Mouse (Mus musculus): ENCODE data around the gene Fam50b. TPM values are rescaled to one million over a fixed set of nuclear protein-coding genes. Genes with fewer than 3 reads are reported as not detected.

Fam50b gene
- polyA plus RNA-seq, 1 experiment from 2014 or later, result not detected

DNA sequence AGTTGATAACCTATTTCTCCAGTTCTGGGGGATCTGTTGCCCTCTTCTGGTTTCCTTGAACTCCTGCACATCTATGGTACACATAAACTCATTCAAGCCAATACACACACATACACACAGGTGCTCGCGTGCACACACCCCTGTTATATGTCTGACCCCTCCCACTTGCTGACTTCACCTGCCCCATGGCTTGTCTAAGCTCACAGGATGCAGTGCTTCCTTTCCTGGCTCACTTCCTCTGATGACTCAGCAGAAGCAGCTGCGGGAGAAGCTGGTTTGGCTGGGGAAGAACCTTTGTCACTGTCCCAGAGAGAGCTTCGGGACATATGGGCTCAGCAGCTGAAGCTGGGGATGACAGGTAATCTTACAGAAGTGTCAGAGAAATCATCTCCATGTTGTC lies 23.2 kb upstream of the Fam50b start:
- H3K4me2 ChIP-seq, result no peak overlapping the region
- H3K4me3 ChIP-seq (replicated peaks), result no peak overlapping the region
- H3K27me3 ChIP-seq, result no peaks in the 10 kb centered on the region
- no peaks in the 10 kb centered on the region for H3K9me3 ChIP-seq (replicated peaks)
- 83% methylated on average over 4 of the region's 4 CpGs for WGBS
- H3K36me3 ChIP-seq, result no peaks in the 10 kb centered on the region
- no peak overlapping the region for H3K9ac ChIP-seq
- no peak overlapping the region for H3K27ac ChIP-seq
- ATAC-seq (replicated peaks; ENCODE audit: low FRiP score), result no peak
- peaks cover 5% of the 10 kb centered on the region; the same call in 1 of the 2 replicates for H3K4me1 ChIP-seq

DNA sequence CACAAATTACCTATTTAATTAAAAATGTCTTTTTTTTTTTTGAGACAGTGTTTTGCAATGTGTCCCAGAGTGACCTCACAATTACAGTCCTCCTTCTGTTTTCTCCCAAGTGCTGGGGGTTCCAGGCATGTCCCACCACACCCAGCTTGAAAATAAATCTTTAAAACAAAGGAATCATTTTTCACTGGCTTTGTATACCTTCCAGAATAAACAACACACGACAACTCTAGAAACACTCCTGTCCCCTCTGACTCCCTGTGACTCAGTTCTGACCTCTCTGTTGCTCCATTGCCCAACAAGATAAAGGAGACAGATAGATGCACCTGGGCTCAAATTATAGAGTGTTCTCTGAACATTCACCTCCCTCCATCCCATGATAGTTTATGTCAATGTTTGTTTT lies 21.8 kb upstream of the Fam50b start:
- 12% methylated on average over 1 of the region's 1 CpGs for WGBS
- Histone ChIP-seq H3K4me3 (replicated peaks) (no peak overlapping the region), H3K27me3 (no peaks in the 10 kb centered on the region), H3K4me2 (no peak overlapping the region), H3K9me3 (replicated peaks) (no peaks in the 10 kb centered on the region), H3K4me1 (peaks cover 5% of the 10 kb centered on the region; the same call in 1 of the 2 replicates), H3K36me3 (no peaks in the 10 kb centered on the region), H3K27ac (no peak overlapping the region), H3K9ac (no peak overlapping the region)
- no peak for ATAC-seq (replicated peaks; ENCODE audit: low FRiP score)

DNA sequence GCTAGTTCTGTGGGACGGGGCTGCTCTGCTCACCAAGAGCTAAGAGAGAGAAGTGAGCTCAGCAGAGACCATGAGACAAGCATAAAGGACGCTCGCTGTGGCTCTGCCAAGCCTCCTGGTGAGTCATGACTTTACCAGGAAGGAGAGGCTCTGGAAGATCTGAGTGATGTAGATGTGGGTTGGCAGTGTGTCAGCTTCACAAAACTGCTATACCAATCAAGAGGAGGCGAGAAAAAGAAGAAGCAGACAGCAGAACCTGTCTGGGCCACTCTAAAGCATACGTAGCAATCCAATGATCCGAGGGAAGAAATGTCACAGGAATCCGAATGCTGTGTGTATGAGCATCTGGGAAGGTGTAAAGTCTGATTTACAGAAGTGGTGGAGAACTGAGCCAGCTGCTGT lies 19.2 kb upstream of the Fam50b start:
- Histone ChIP-seq H3K27me3 (no peaks in the 10 kb centered on the region), H3K9ac (no peak overlapping the region), H3K9me3 (replicated peaks) (no peaks in the 10 kb centered on the region), H3K4me2 (no peak overlapping the region), H3K36me3 (no peaks in the 10 kb centered on the region), H3K4me1 (no peaks in the 10 kb centered on the region), H3K4me3 (replicated peaks) (no peak overlapping the region), H3K27ac (no peak overlapping the region)
- WGBS, result 67% methylated on average over 7 of the region's 7 CpGs
- ATAC-seq (replicated peaks; ENCODE audit: low FRiP score), result no peak

DNA sequence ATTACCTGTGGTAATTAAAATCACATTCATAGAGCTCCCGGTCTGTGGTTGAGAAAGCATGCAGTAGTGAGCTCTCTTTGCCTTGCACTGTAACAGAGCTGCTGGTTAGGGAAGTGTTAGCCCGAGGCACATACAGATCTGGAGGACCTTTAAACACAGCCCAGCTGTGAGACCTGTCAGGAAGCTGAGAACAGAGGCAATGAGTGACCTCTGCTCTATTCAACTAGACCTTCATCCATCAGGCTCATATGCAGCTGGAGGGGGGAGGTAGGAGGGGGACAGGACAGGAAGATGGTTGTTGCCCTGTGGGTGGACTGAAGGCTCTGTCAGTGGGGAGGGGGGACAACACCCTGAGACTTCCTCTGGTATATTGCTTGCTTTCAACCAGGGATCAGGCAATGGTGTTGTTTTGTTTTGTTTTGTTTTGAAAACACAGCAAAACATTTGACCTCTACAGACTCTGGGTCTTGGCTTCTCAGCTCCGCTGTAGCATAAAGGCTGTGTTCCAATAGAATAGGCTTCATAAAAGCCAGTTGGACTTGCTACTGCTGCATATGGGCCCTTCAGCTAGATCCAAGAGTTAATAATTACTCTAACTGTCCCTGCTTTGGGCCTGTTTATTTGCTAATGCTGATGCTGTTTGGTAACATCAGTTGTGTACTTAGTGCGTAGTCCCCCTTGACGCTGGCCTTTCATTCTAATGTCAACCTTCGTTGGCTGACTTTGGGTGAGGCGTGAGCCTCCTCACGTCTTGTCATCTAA lies 9.6 kb upstream of the Fam50b start:
- Histone ChIP-seq H3K27me3 (no peaks in the 10 kb centered on the region), H3K4me2 (no peak overlapping the region), H3K9me3 (replicated peaks) (no peaks in the 10 kb centered on the region), H3K36me3 (no peaks in the 10 kb centered on the region), H3K9ac (no peak overlapping the region), H3K27ac (peak overlapping the region; percentile 75), H3K4me1 (peaks cover 28% of the 10 kb centered on the region), H3K4me3 (replicated peaks) (no peak overlapping the region)
- WGBS, result 51% methylated on average over 8 of the region's 8 CpGs
- ATAC-seq (replicated peaks; ENCODE audit: low FRiP score), result peak; percentile 82

DNA sequence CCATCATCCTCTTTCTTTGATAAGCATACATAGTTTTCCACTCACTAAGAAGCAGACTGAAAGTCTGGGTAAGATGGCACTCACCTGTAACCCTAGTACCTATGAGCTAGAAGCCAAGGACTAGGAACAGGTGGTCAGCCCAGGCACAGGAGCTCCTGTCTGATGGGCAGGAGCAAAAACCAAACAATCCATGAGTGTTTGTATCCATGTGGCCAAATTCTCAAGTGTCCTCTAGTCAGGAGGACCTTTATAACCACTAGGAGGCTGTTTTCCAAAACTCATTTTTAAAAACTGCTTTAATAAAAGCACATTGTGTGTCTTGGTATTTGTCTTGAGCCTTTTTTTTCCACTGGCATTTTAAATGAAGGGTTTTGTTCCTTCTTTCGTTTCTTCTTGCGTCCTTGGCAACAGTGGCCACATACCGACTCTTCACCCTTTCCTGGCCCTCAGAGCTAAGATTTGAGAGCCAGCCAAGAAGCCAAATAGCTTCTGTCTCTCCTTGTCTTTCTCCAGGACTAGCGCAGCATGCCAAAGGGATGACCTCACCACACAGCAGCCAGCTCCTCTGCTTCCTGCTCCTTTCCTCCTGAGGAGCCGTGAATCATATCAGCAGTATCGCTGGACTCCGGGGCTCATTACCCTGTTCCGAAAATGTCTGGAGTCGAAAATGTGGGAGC lies 8.7 kb upstream of the Fam50b start:
- 20% methylated on average over 9 of the region's 9 CpGs for WGBS
- Histone ChIP-seq H3K9ac (no peak overlapping the region), H3K4me3 (replicated peaks) (peak overlapping the region; percentile 22; the same call in 1 of the 2 replicates), H3K4me1 (peaks cover 28% of the 10 kb centered on the region), H3K4me2 (peak overlapping the region; percentile 53), H3K27me3 (no peaks in the 10 kb centered on the region), H3K36me3 (no peaks in the 10 kb centered on the region), H3K9me3 (replicated peaks) (no peaks in the 10 kb centered on the region), H3K27ac (peak overlapping the region; percentile 75)
- peak; percentile 74 for ATAC-seq (replicated peaks; ENCODE audit: low FRiP score)

DNA sequence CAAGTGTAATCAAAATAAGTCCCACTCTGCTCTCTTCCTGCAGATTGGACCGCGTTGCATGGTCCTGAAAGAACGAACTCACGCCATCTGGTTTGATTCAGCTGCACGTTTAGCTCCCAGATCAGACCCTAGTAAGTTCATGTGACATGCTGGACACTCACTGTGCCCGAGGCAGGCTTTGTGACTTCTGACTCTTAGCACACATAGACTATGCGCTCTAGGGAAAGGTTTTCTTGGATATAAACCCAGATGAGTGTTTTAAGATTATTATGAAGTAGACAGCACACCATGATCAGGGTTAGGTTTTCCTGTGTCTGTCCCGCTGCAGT lies 8.2 kb upstream of the Fam50b start:
- Histone ChIP-seq H3K27me3 (no peaks in the 10 kb centered on the region), H3K9me3 (replicated peaks) (no peaks in the 10 kb centered on the region), H3K36me3 (no peaks in the 10 kb centered on the region), H3K4me1 (peaks cover 28% of the 10 kb centered on the region), H3K9ac (no peak overlapping the region), H3K4me3 (replicated peaks) (peak overlapping the region; percentile 22; the same call in 1 of the 2 replicates), H3K4me2 (peak overlapping the region; percentile 53), H3K27ac (peak overlapping the region; percentile 75)
- 31% methylated on average over 8 of the region's 8 CpGs for WGBS
- peak; percentile 49 for ATAC-seq (replicated peaks; ENCODE audit: low FRiP score)

DNA sequence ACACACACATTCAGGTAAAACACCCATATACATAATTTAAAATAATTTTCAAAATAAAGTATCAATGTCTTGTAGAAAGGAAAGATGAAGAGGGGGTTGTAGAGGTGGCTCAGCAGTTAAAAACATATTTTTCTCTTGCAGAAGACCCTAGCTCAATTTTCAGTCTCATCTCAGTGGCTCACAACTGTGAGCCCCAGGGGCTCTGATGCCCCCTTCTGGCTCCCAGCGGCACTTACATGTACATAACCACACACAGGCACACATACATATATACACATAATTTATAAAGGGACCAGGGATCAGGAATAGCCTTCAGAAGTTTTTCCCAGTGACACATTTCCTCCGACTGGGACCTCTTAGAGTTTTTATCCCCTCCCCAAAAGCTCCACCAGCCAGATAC lies 7.6 kb upstream of the Fam50b start:
- Histone ChIP-seq H3K4me2 (no peak overlapping the region), H3K9ac (no peak overlapping the region), H3K27me3 (no peaks in the 10 kb centered on the region), H3K9me3 (replicated peaks) (no peaks in the 10 kb centered on the region), H3K4me1 (peaks cover 28% of the 10 kb centered on the region), H3K4me3 (replicated peaks) (no peak overlapping the region), H3K27ac (peak overlapping the region; percentile 75; the same call in 1 of the 2 replicates), H3K36me3 (no peaks in the 10 kb centered on the region)
- ATAC-seq (replicated peaks; ENCODE audit: low FRiP score), result no peak
- 87% methylated on average over 2 of the region's 2 CpGs for whole genome bisulfite sequencing

DNA sequence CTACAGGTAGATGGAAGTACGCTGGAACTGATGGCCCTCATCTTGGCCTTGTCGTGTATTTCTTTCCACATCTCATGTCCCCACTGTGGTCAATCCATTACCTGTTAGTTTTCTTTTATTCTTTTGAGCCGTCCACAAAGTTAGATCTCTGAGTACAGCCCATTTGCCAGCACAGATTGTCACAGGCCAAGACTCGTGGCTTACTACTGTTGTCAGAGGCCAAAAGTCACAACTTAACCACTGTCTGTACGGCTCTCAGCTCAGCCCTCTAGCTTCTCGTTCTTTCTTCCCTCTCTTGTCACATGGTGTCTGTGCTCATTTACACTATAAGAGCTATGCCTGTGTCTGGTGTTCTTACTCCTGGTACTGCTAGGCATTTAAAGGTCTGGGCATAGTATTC lies 3.1 kb upstream of the Fam50b start:
- H3K9ac ChIP-seq, result no peak overlapping the region
- no peaks in the 10 kb centered on the region for H3K36me3 ChIP-seq
- H3K27ac ChIP-seq, result no peak overlapping the region
- 86% methylated on average over 6 of the region's 6 CpGs for WGBS
- no peak overlapping the region for H3K4me2 ChIP-seq
- H3K9me3 ChIP-seq (replicated peaks), result no peaks in the 10 kb centered on the region
- no peaks in the 10 kb centered on the region for H3K27me3 ChIP-seq
- H3K4me1 ChIP-seq, result peaks cover 14% of the 10 kb centered on the region; the same call in 1 of the 2 replicates
- ATAC-seq (replicated peaks; ENCODE audit: low FRiP score), result no peak
- no peak overlapping the region for H3K4me3 ChIP-seq (replicated peaks)

DNA sequence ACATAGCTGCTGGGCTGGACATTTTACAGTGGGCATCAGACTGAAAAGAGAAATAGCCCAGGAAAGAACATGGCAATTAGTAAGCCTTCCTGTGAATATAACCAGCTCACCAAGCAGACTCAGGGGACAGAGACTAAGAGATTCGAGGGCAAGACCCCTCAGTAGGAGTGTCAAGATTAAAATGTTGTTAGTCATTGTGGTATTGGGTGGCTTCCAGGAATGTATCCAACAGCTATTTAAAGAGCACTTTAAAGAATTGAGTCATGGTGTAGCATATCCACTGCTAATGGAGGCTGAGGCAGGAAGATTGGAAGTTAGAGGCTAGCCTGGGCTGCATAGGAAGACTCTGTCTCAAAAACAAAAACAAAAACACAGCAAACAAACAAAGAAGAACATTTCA lies 870 bp upstream of the Fam50b start:
- H3K4me1 ChIP-seq, result peaks cover 14% of the 10 kb centered on the region; the same call in 1 of the 2 replicates
- no peaks in the 10 kb centered on the region for H3K27me3 ChIP-seq
- no peak for ATAC-seq (replicated peaks; ENCODE audit: low FRiP score)
- H3K27ac ChIP-seq, result no peak overlapping the region
- 56% methylated on average over 1 of the region's 1 CpGs for WGBS
- H3K36me3 ChIP-seq, result no peaks in the 10 kb centered on the region
- no peak overlapping the region for H3K9ac ChIP-seq
- no peaks in the 10 kb centered on the region for H3K9me3 ChIP-seq (replicated peaks)
- H3K4me2 ChIP-seq, result no peak overlapping the region
- H3K4me3 ChIP-seq (replicated peaks), result no peak overlapping the region

DNA sequence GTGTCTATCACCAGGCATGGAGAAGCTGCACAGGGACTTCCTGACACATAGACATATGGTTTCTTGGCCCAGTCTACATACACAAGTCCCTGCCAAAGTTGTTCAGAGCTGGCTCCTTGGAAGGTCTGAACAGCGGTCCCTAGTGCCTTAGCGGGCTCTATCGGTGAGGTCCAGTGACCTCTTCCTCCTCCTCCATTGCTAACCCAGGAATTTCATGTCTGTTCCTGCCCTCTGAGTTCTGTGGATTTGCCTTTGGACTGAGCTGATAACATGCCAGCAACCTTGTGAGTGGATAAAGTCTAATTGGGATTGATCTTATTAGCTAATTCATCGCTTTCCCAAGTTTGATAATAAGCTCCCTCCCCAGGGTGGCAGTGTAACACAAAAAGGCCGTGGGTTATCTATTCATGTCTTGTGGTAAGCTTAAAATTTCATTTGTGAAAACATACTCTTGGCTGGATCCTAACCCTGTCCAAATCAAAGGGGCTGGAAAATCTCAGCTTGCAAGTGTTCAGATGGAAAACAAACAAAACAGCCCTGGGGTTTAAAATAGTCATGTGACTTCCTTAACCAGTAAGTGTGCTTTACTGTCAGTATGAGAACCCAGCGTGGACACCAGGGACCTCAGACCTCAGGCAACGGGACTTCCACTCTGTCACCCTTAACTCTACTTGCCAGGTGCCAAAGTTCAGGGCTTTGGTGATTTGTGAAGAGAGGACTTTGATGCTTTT lies 3.5 kb downstream of the Fam50b start:
- H3K36me3 ChIP-seq, result no peaks in the 10 kb centered on the region
- no peaks in the 10 kb centered on the region for H3K27me3 ChIP-seq
- ATAC-seq (replicated peaks; ENCODE audit: low FRiP score), result no peak
- H3K4me2 ChIP-seq, result no peak overlapping the region
- H3K4me1 ChIP-seq, result peaks cover 14% of the 10 kb centered on the region; the same call in 1 of the 2 replicates
- no peaks in the 10 kb centered on the region for H3K9me3 ChIP-seq (replicated peaks)
- no peak overlapping the region for H3K27ac ChIP-seq
- H3K9ac ChIP-seq, result no peak overlapping the region
- WGBS, result 71% methylated on average over 7 of the region's 7 CpGs
- no peak overlapping the region for H3K4me3 ChIP-seq (replicated peaks)

DNA sequence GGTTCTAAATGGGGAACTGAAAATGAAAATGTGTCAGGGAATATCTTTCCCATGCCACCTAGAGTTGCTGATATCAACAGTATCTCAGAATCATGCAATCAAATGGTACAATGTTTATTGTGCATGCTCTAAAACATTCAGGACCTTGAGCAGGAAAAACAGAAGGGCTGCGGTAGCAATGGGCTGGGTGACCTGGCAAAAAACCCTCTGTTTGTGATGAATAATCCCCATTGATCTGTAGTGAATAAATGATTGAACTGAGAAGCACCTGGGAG lies 4.0 kb downstream of the Fam50b start:
- Histone ChIP-seq H3K9ac (no peak overlapping the region), H3K36me3 (no peaks in the 10 kb centered on the region), H3K4me3 (replicated peaks) (no peak overlapping the region), H3K4me1 (peaks cover 14% of the 10 kb centered on the region; the same call in 1 of the 2 replicates), H3K9me3 (replicated peaks) (no peaks in the 10 kb centered on the region), H3K4me2 (no peak overlapping the region), H3K27ac (no peak overlapping the region), H3K27me3 (no peaks in the 10 kb centered on the region)
- ATAC-seq (replicated peaks; ENCODE audit: low FRiP score), result no peak
- 89% methylated on average over 1 of the region's 1 CpGs for WGBS

DNA sequence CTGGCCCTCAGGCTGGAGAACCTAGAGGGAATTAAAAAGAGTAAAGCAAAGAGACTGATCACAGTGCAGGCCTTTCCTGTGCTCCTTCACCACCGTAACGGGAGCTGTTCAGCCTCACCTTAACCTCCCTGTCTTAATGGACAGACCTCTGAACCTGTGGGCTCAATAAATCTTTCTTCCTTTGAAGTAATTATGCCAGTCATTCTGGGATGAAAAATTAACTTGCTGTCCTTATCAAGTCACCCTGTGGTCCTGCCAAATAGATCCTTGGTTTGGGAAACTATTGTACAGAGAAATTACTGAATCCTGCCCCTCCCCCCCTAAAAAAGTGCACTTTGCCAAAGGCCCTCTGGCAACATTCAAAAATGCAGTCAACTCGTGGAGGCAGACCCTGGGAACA lies 4.4 kb downstream of the Fam50b start:
- 35% methylated on average over 3 of the region's 3 CpGs for WGBS
- Histone ChIP-seq H3K9me3 (replicated peaks) (no peaks in the 10 kb centered on the region), H3K4me1 (peaks cover 14% of the 10 kb centered on the region; the same call in 1 of the 2 replicates), H3K27ac (no peak overlapping the region), H3K4me2 (no peak overlapping the region), H3K27me3 (no peaks in the 10 kb centered on the region), H3K36me3 (no peaks in the 10 kb centered on the region), H3K4me3 (replicated peaks) (no peak overlapping the region), H3K9ac (no peak overlapping the region)
- ATAC-seq (replicated peaks; ENCODE audit: low FRiP score), result no peak
